Mouse (Mus musculus) layer of hippocampus, postnatal 25 days (tissue): ENCODE data around the gene Eva1c. TPM values are rescaled to one million over a fixed set of nuclear protein-coding genes. Genes with fewer than 3 reads are reported as not detected.

Experiments used
- DNase-seq, 2 experiments: peaks; one replicate each; pipeline ENCODE4 v3.0.0; 2022; ENCODE audit warnings: mixed read lengths in 2 of 2, low spot score in 1 of 2; ENCODE audit errors: extremely low spot score in 1 of 2
- total RNA-seq, 2 experiments: library from RNA; stranded (reverse); gene quantifications; 2 replicates each; pipeline ENCODE4 v1.2.3; 2021

The Eva1c gene
- total RNA-seq, 2 experiments from 2014 or later: 1.6 TPM

DNA sequence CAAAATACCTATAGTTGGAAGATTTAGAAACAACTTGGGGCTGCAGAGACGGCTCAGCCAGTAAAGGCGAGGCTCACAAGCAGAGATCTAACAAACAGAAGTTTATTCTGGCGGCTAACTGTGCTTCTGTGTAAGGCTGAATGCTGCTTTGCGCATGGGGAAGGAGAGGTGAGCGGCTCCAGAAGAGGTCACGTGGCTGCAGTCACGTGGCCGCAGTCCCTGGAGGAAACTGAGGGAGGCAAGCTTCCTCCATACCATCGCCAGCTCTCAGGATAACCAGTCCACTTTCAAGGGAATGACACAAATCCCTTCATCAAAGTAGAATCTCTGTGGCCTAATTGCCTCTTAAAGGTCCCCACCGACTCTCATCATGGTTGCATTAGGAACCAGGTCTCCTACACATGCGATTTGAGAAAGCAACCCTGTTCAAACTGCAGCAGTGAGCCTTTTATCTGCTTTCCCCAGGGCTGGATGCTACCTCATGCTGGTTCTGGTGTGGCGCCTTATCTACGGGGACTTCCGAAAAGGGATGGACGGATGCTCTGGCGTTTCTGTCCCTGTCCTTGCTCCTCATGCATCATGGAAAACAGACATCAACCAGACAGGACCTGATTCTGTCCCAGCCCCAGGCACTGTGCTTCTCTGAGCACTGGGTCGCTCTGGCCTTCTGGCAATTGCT, 84.5 kb downstream of the Eva1c start:
- no peak for DNase-seq

- no peak for DNase-seq
Measured at GRCm38 (mm10) chr16:90911766-90912165, 85.2 kb downstream of the Eva1c start.

GRCm38 (mm10) chr16:90916040-90916481, 89.5 kb downstream of the Eva1c start:
- DNase-seq: no peak

DNA sequence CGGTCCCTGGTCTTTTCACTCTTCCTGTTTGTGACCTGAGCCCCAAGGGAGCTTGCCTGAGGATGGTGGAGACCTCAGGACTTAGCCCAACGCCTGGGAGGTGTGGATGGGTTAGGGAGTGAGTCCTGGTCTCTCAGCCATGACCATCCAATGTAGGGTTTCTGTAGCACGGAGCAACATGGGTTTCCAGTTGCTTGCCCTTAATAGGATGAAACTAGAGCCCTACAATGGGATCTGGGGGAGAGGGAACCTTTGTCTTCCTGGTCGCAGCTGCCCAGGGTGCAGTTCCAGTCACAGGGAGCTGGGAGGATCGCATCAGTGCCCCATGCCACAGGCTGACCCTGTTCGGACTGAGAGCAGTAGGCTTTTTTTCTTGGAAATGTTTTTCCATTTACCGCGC, 90.6 kb downstream of the Eva1c start:
- no peak for DNase-seq

GRCm38 (mm10) chr16:90921471-90922159, 95.1 kb downstream of the Eva1c start:
- no peak for DNase-seq

GRCm38 (mm10) chr16:90924606-90925370, 98.3 kb downstream of the Eva1c start:
- DNase-seq: no peak

- DNase-seq: peak in 1 of 2 experiments; percentile 73
Measured at GRCm38 (mm10) chr16:90925461-90925860, 98.9 kb downstream of the Eva1c start.

GRCm38 (mm10) chr16:90927446-90927845, 100.9 kb downstream of the Eva1c start:
- no peak for DNase-seq

GRCm38 (mm10) chr16:90933534-90934176, 107.1 kb downstream of the Eva1c start:
- DNase-seq: no peak

- peak in 1 of 2 experiments; percentile 35 for DNase-seq
Measured at GRCm38 (mm10) chr16:90934193-90934686, 107.7 kb downstream of the Eva1c start.

DNA sequence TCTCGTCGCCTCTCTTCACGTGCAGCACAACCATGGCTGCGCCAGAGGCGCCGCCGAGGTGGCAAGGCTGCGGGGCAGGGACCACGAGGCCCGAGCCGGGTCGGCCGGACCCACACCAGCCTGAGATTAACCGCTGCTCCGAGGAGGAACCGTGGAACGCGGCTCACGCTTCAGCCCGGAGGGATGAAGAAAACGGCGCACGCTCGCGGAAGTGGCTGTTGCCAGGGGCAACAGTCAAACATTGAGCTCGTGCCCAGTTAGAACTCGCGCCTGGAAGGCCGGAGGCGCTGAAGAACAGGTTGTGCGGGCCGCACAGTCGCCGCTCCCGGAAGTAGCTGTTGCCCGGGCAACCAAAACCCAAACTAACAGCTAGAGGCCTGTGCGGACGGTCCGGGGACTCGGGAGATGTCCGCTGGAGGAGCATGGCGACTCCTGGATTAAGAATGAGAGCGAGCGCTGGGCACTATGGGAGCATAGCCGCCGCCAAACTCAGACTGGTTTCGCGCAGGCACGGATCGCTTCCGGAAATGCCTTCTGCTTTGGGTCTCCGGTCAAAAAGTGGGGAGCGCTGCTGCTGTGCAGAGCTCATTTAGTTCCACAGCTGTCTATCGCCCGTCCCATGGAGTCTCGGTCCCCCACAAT, 108.3 kb downstream of the Eva1c start, which contains the start of gene Cfap298:
Cfap298 (minus strand) TSS at position 428 of the 642 bp plus-strand sequence.
- peak; percentile 85 to 88 for DNase-seq

DNA sequence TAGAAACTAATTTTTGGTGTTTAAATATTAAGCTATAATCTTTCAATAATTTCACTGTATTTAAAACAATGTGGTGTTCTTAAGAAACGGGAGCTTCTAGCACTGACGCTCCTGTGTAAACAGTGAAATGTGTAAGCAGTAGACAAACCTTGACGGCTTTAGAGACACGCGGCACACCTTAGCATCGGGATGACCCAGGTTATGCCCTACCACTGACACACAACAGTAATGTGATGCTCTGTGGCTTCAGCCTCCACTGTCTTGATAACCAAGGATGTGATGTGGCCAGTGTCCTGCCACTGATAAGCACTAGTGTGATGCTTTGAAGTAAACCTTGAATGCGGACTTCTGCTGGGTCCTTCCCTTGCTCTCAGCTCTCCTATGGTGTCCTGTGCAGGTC, 114.7 kb downstream of the Eva1c start:
- no peak for DNase-seq

DNA sequence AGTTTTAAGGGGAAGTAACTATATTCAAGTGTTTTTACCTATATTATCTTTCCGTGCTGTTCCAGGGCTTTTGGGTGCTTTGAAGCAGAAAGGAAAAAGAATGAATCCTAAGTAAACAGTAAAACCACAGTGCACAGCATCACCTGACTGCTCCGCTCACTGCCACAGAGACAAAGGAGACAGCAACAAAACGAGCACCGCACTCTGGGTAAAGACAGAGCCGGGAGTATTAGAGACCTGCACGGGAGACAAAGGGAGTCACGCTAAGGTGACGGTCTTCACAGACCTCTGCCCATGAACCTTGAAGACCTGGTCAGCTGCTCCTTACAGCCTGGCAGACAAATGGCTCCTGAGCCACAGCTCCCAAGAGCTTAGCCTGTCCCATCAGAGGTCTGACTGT, 120.5 kb downstream of the Eva1c start:
- DNase-seq: no peak

DNA sequence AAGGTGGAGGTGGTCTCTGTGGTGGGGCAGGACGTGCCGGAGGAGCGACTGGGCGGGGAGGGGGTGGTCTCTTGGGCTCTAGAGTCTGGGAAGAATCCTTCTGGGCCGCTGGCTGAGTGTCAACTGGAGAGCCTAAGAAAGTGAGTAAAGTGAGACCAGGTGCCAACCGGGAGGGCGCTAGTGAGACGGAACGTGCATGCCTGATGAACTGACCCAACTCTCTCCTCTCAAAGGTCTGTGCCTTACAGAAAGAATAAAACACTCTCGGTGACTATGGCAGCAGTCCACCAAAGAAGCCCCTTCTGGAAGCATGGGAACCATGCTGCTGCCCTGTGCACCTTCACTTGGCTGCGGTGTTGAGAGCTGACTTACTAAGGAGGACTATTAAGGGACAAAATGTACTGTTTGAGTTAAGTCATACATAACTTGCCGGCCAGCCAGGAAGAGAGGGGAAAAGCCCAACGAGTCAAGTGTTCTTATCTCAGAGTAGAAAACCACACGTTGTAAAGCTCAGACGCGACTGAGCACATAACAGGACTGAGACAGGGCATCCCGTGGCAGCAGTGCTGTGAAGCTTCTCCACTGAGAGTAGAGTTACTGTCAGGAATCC, 123.9 kb downstream of the Eva1c start:
- no peak for DNase-seq

- DNase-seq: no peak
Measured at GRCm38 (mm10) chr16:90953147-90953546, 126.6 kb downstream of the Eva1c start.

GRCm38 (mm10) chr16:90953770-90954169, 127.3 kb downstream of the Eva1c start:
- no peak for DNase-seq
